Mouse (Mus musculus) thymus, adult 18-20 months (tissue): ENCODE data around the gene Efcab9.

Experiments used
- DNase-seq, 2 experiments: peaks; one replicate each; pipeline ENCODE4 v3.0.0; 2022; ENCODE audit warnings: mixed read lengths in 2 of 2

Gene Efcab9

GRCm38 (mm10) chr11:32488808-32489670 is 42.8 kb downstream of the Efcab9 start:
- no peak for DNase-seq

- no peak for DNase-seq
Measured at GRCm38 (mm10) chr11:32488344-32488743, 43.5 kb downstream of the Efcab9 start.

GRCm38 (mm10) chr11:32487501-32487900 is 44.4 kb downstream of the Efcab9 start:
- no peak for DNase-seq

GRCm38 (mm10) chr11:32486621-32487020 is 45.3 kb downstream of the Efcab9 start:
- no peak for DNase-seq

- no peak for DNase-seq
Measured at GRCm38 (mm10) chr11:32485290-32485689, 46.6 kb downstream of the Efcab9 start.

GRCm38 (mm10) chr11:32481525-32481924 is 50.4 kb downstream of the Efcab9 start:
- DNase-seq = no peak

- no peak for DNase-seq
Measured at GRCm38 (mm10) chr11:32475487-32476236, 56.2 kb downstream of the Efcab9 start.

GRCm38 (mm10) chr11:32474725-32475124 is 57.2 kb downstream of the Efcab9 start:
- no peak for DNase-seq
